ENCODE assay signal across 7 mouse cellular contexts in genomic region chr7:38182962-38183687, GRCm38 (mm10). TPM values are rescaled to one million over a fixed set of nuclear protein-coding genes. Genes with fewer than 3 reads are reported as not detected.
DNase-seq lines count a peak whose midpoint lies in the region; ATAC-seq and TF ChIP-seq lines count a peak whose summit lies in the region.

Gene 1600014C10Rik, plus strand, starts transcription at chr7:38183217.

- H3K4me3 ChIP-seq in C2C12 (ENCODE audit: insufficient read depth, poor library complexity, severe bottlenecking): peak within 1 kb of the TSS; percentile 48
- peak within 1 kb of the TSS; percentile 62 for H3K4me3 ChIP-seq in G1E (ENCODE audit: low read depth, low read length)
- H3K4me3 ChIP-seq in embryonic facial prominence, embryonic 11.5 days (ENCODE audit: low read depth, low read length): peak within 1 kb of the TSS; percentile 64
- peak within 1 kb of the TSS; percentile 84 for H3K4me3 ChIP-seq in heart, adult 2 months
- H3K4me3 ChIP-seq in kidney, embryonic 14.5 days (ENCODE audit: low read length): peak within 1 kb of the TSS; percentile 58
- peak within 1 kb of the TSS; percentile 71 for H3K4me3 ChIP-seq in liver, embryonic 13.5 days (replicated peaks)

- TF ChIP-seq CTCF in C2C12 (IDR thresholded peaks at IDR 0.05; ENCODE audit: control insufficient read depth, insufficient read depth, insufficient read length) (no peak), G1E (IDR thresholded peaks at IDR 0.05; ENCODE audit: low read depth, low read length) (no peak)
- TF ChIP-seq CTCF in heart, adult 2 months (IDR thresholded peaks at IDR 0.05): no peak

- H3K9me3 ChIP-seq in G1E (replicated peaks): peaks cover 45% of the 10 kb centered on the region
- no peaks in the 10 kb centered on the region for H3K9me3 ChIP-seq in embryonic facial prominence, embryonic 11.5 days (replicated peaks; ENCODE audit: control insufficient read depth, low read length)
- H3K9me3 ChIP-seq in kidney, embryonic 14.5 days (ENCODE audit: control insufficient read depth, low read length): no peaks in the 10 kb centered on the region
- H3K9me3 ChIP-seq in liver, embryonic 13.5 days (replicated peaks): no peaks in the 10 kb centered on the region

- H3K36me3 ChIP-seq in C2C12 (ENCODE audit: control insufficient read depth, insufficient read depth) (no peaks in the 10 kb centered on the region), G1E (replicated peaks) (no peaks in the 10 kb centered on the region)
- H3K36me3 ChIP-seq in embryonic facial prominence, embryonic 11.5 days (replicated peaks; ENCODE audit: control insufficient read depth, insufficient read depth, low read depth, low read length): no peaks in the 10 kb centered on the region
- H3K36me3 ChIP-seq in heart, adult 2 months (ENCODE audit: control insufficient read depth, insufficient read depth, low read length): no peaks in the 10 kb centered on the region
- no peaks in the 10 kb centered on the region for H3K36me3 ChIP-seq in kidney, embryonic 14.5 days (ENCODE audit: control insufficient read depth, insufficient read depth, low read length)
- no peaks in the 10 kb centered on the region for H3K36me3 ChIP-seq in liver, embryonic 13.5 days

- no peaks in the 10 kb centered on the region for H3K79me3 ChIP-seq in C2C12 (ENCODE audit: low read depth)

- no peaks in the 10 kb centered on the region for H3K27me3 ChIP-seq in C2C12 (ENCODE audit: control insufficient read depth, insufficient read depth, insufficient read length)
- no peaks in the 10 kb centered on the region; the same call in 1 of the 2 replicates for H3K27me3 ChIP-seq in G1E (ENCODE audit: insufficient read depth, low read length)
- no peaks in the 10 kb centered on the region for H3K27me3 ChIP-seq in embryonic facial prominence, embryonic 11.5 days (ENCODE audit: control insufficient read depth, insufficient read depth, low read length)
- H3K27me3 ChIP-seq in heart, adult 2 months (ENCODE audit: control insufficient read depth, insufficient read depth, low read length): no peaks in the 10 kb centered on the region
- no peaks in the 10 kb centered on the region for H3K27me3 ChIP-seq in kidney, embryonic 14.5 days (ENCODE audit: control insufficient read depth, insufficient read depth, low read length)
- H3K27me3 ChIP-seq in liver, embryonic 13.5 days: no peaks in the 10 kb centered on the region

- peaks cover 7% of the 10 kb centered on the region; the same call in 1 of the 2 replicates for H3K4me1 ChIP-seq in G1E (ENCODE audit: insufficient read depth, low read depth, low read length)
- no peaks in the 10 kb centered on the region for H3K4me1 ChIP-seq in embryonic facial prominence, embryonic 11.5 days (ENCODE audit: control insufficient read depth, insufficient read depth, low read length)
- H3K4me1 ChIP-seq in heart, adult 2 months (ENCODE audit: control insufficient read depth, insufficient read depth, low read length): peaks cover 3% of the 10 kb centered on the region; the same call in 1 of the 2 replicates
- 0 out of 2 replicates have a peak, but pooled peaks cover 3% of the 10 kb centered on the region for H3K4me1 ChIP-seq in kidney, embryonic 14.5 days (ENCODE audit: control insufficient read depth, insufficient read depth, low read length)
- peaks cover 32% of the 10 kb centered on the region for H3K4me1 ChIP-seq in liver, embryonic 13.5 days (replicated peaks)

- H3ac ChIP-seq in C2C12 (ENCODE audit: control insufficient read depth, insufficient read length, low read depth): peak within 1 kb of the TSS; percentile 67

- no peak for DNase-seq in G1E (ENCODE audit: low spot score)
- DNase-seq in embryonic facial prominence, embryonic 11.5 days (ENCODE audit: low spot score): peak; percentile 30
- DNase-seq in heart, adult 2 months: no peak
- no peak for DNase-seq in liver, embryonic 13.5 days

- intact Hi-C loops in heart, adult 2 months (cut with DNase I): loop anchor here (1.0 to 5.0 kb wide), 3 partner anchors 18 to 96 kb away; no protein-coding TSS in a partner anchor

- no peak; the same call in 1 of the 2 replicates for TF ChIP-seq EP300 in heart, adult 2 months (IDR thresholded peaks at IDR 0.05; ENCODE audit: insufficient read depth, low read depth, low read length)

- peak within 1 kb of the TSS; percentile 62 for H3K27ac ChIP-seq in embryonic facial prominence, embryonic 11.5 days (replicated peaks; ENCODE audit: low read depth, low read length)
- H3K27ac ChIP-seq in heart, adult 2 months: peak within 1 kb of the TSS; percentile 94
- H3K27ac ChIP-seq in kidney, embryonic 14.5 days (ENCODE audit: low read depth, low read length): peak within 1 kb of the TSS; percentile 68
- peak within 1 kb of the TSS; percentile 75 for H3K27ac ChIP-seq in liver, embryonic 13.5 days

- WGBS in embryonic facial prominence, embryonic 11.5 days: 4% methylated on average over 28 of the region's 28 CpGs
- 2% methylated on average over 28 of the region's 28 CpGs for WGBS in heart, adult 2 months
- WGBS in kidney, embryonic 14.5 days: 4% methylated on average over 28 of the region's 28 CpGs
- WGBS in liver, embryonic 13.5 days (ENCODE audit: insufficient replicate concordance): 4% methylated on average over 28 of the region's 28 CpGs

- H3K4me2 ChIP-seq in embryonic facial prominence, embryonic 11.5 days (ENCODE audit: low read depth, low read length): peak within 1 kb of the TSS; percentile 87
- peak within 1 kb of the TSS; percentile 90 for H3K4me2 ChIP-seq in kidney, embryonic 14.5 days (replicated peaks; ENCODE audit: low read depth, low read length)
- peak within 1 kb of the TSS; percentile 91 for H3K4me2 ChIP-seq in liver, embryonic 13.5 days

- peak within 1 kb of the TSS; percentile 86 for H3K9ac ChIP-seq in embryonic facial prominence, embryonic 11.5 days (replicated peaks; ENCODE audit: low read length)
- peak within 1 kb of the TSS; percentile 82 for H3K9ac ChIP-seq in heart, adult 2 months (ENCODE audit: low read depth, low read length)
- peak within 1 kb of the TSS; percentile 72 for H3K9ac ChIP-seq in kidney, embryonic 14.5 days (ENCODE audit: low read depth, low read length)
- peak within 1 kb of the TSS; percentile 73 for H3K9ac ChIP-seq in liver, embryonic 13.5 days

- no peaks in the 10 kb centered on the region for H3K79me2 ChIP-seq in C2C12 (ENCODE audit: control insufficient read depth, insufficient read depth)
- no peaks in the 10 kb centered on the region for H3K79me2 ChIP-seq in heart, adult 2 months (replicated peaks; ENCODE audit: control insufficient read depth, insufficient read depth, low read length)

- 0 out of 2 replicates have a peak, but pooled peaks have one; percentile 2 for TF ChIP-seq POLR2A in heart, adult 2 months (IDR thresholded peaks at IDR 0.05; ENCODE audit: insufficient read depth, low read depth, low read length)

- ATAC-seq in G1E (ENCODE audit: extremely low read depth, insufficient number of reproducible peaks, low FRiP score, poor library complexity, severe bottlenecking): peak; percentile 12
- peak; percentile 48; the same call in 1 of the 2 replicates for ATAC-seq in embryonic facial prominence, embryonic 11.5 days (replicated peaks; ENCODE audit: insufficient number of reproducible peaks, low FRiP score, low TSS enrichment, low read depth)
- ATAC-seq in kidney, embryonic 14.5 days (ENCODE audit: low FRiP score, low TSS enrichment): peak; percentile 58
- peak; percentile 65 for ATAC-seq in liver, embryonic 13.5 days (ENCODE audit: low read depth)
- peak; percentile 16 for ATAC-seq in neutrophil, adult 5-6 weeks (ENCODE audit: extremely low read depth, insufficient number of reproducible peaks, low FRiP score, poor library complexity, severe bottlenecking)

TF ChIP-seq in C2C12, 6 proteins besides CTCF, POLR2A, EP300 and RAD21:
- TF ChIP-seq MYOD1 (IDR thresholded peaks at IDR 0.05; ENCODE audit: control insufficient read depth, insufficient read length, low read depth) (no peak), USF1 (IDR thresholded peaks at IDR 0.05; ENCODE audit: low read depth) (no peak), FOSL1 (IDR thresholded peaks at IDR 0.05; ENCODE audit: insufficient read depth, low read length, poor library complexity, severe bottlenecking) (no peak)

RNA-seq across cellular contexts. Expression of gene 1600014C10Rik, which starts in this region (rescaled TPM):
- 7.0 TPM for polyA plus RNA-seq in C2C12 (2012; fragmentation: generic; extraction: Trizol)
- total RNA-seq in G1E (2014; fragmentation: Nextera tagmentation): 3.0 and 3.7 TPM in 2 replicates
- total RNA-seq in G1E (2017): 12.3 and 15.0 TPM in 2 replicates
- polyA plus RNA-seq in G1E (2012): 6.3 and 6.7 TPM in 2 replicates
- 14.6 and 17.2 TPM in 2 replicates for polyA plus RNA-seq in embryonic facial prominence, embryonic 11.5 days (2014; fragmentation: Nextera tagmentation; extraction: Ambion mirVana)
- total RNA-seq in heart, adult 2 months (2021): 10 to 100 TPM; 31.6 to 32.0 TPM
- 29.3 and 50.6 TPM in 2 replicates for polyA plus RNA-seq in heart, adult 2 months (2012; rRNA removed)
- polyA plus RNA-seq in kidney, embryonic 14.5 days (2014; fragmentation: Nextera tagmentation; extraction: Ambion mirVana): 12.0 and 16.6 TPM in 2 replicates
- polyA plus RNA-seq in liver, embryonic 13.5 days (2015; fragmentation: Nextera tagmentation; extraction: Ambion mirVana): 8.7 and 9.0 TPM in 2 replicates
- total RNA-seq in neutrophil, adult 5-6 weeks (2017): 44.3 and 52.8 TPM in 2 replicates

Comparison
In these comparisons a context has a peak if more than half of its experiments do, and no peak if none do; other contexts are left out.
1. ATAC-seq: peak in every context shown above with its lines; median percentile 65 in liver, embryonic 13.5 days; 58 in kidney, embryonic 14.5 days; 48 in embryonic facial prominence, embryonic 11.5 days; 16 in neutrophil, adult 5-6 weeks; 12 in G1E.